Mouse (Mus musculus) stomach, postnatal 0 days (tissue): ENCODE results near the gene Sptbn4.

Source experiments
- CTCF ChIP-seq: IDR thresholded peaks from 2 replicates; pipeline ENCODE4 v1.5.1; 2016; ENCODE audit warnings: antibody characterized with exemption, low read depth, mild to moderate bottlenecking, moderate library complexity
- EP300 ChIP-seq: optimal IDR thresholded peaks from 2 replicates; pipeline ENCODE3; 2016; ENCODE audit warnings: antibody characterized with exemption

DNA sequence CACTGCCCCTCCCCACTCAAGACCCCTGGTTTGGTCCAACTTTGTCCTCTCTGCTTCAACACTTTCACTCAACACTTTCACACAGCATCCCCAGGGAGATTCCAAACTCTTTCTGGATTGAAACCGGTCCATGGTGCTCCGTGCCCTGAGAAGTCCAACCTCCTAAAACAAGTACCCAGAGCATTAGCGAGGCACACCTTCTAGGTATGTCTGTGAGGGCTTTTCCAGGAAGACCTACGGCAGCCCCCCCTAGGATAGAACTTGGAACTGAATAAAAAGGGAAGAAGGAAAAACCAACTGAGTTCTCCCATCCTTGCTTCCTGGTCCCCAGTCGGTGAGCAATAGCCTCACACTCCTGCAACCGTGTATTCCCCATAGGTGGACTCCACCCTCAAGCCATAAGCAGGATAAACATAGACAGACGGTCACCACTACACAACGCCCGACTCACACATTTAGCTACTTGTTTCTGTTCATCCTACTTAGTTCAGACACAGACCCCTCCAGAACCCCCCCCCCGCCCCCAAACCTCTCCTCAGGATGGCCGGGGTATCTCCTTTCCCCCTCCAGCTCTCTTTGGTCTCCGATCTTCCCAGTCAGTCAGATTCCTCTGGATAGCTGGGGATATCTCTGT, 135.7 kb downstream of the Sptbn4 start:
- TF ChIP-seq EP300 (no peak), CTCF (no peak)
